Mouse (Mus musculus): Measurements from ENCODE around the gene Nnmt. TPM values are rescaled to one million over a fixed set of nuclear protein-coding genes. Genes with fewer than 3 reads are reported as not detected.
A peak's percentile ranks its signal among the peaks of the same experiment; 100 is the strongest.

The Nnmt gene
- polyA plus RNA-seq, 1 experiment from 2014 or later, result 1.2 TPM

DNA sequence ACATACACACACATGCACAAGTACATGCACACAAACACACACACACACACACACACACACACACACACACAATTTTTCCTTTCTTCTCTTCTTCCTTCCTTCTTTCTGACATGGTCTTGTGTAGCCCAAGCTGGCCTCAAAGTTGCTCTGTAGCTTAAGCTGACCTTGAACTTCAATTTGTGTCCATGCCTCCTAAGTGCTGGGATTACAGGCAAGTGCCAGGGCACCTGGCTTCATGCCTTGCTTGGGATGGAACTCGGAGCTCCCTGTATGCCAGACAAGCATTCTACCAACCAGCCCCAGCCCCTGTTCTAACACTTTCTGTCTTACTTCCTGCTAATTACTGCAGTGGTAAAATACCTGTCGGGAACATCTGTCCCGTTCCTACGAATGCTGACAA lies 8.3 kb upstream of the Nnmt start:
- H3K9ac ChIP-seq (ENCODE audit: low read depth, low read length), result no peak overlapping the region
- no peaks in the 10 kb centered on the region for H3K9me3 ChIP-seq (ENCODE audit: control insufficient read depth, low read length)
- no peak overlapping the region for H3K4me3 ChIP-seq (ENCODE audit: low read depth, low read length)
- ATAC-seq (ENCODE audit: low FRiP score) (no peak), DNase-seq (ENCODE audit: low spot score) (no peak)
- 84% methylated on average over 4 of the region's 4 CpGs for WGBS
- H3K27me3 ChIP-seq (ENCODE audit: control insufficient read depth, insufficient read depth, low read length), result no peaks in the 10 kb centered on the region
- H3K4me2 ChIP-seq (replicated peaks; ENCODE audit: low read depth, low read length), result no peak overlapping the region
- no peak overlapping the region for H3K27ac ChIP-seq (ENCODE audit: low read depth, low read length)
- H3K36me3 ChIP-seq (ENCODE audit: control insufficient read depth, insufficient read depth, low read length), result no peaks in the 10 kb centered on the region
- H3K4me1 ChIP-seq (replicated peaks; ENCODE audit: control insufficient read depth, insufficient read depth, low read length), result no peaks in the 10 kb centered on the region

DNA sequence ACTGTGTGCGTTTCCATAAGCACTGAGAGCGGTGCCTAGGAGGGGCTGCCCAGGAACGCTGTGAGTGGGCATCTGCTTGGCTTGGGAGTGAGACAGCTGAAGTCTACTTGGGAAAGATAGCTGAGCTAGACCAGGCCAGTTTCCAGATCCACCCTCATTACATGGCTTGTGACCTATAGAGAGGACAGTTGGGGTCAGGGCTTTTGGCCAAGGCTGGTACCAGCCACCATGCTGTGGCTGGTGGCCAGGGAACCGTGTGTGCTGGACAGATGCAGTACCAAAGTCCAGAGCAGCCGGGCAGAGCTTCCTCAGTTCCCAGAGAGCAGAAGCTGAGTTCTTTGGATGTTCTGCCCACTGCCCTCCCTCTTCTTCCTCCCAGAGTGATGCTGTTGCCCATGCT lies 7.6 kb upstream of the Nnmt start:
- H3K4me3 ChIP-seq (ENCODE audit: low read depth, low read length), result no peak overlapping the region
- no peaks in the 10 kb centered on the region for H3K4me1 ChIP-seq (replicated peaks; ENCODE audit: control insufficient read depth, insufficient read depth, low read length)
- no peak overlapping the region for H3K4me2 ChIP-seq (replicated peaks; ENCODE audit: low read depth, low read length)
- H3K36me3 ChIP-seq (ENCODE audit: control insufficient read depth, insufficient read depth, low read length), result no peaks in the 10 kb centered on the region
- no peak for ATAC-seq (ENCODE audit: low FRiP score)
- 82% methylated on average over 5 of the region's 5 CpGs for WGBS
- H3K27ac ChIP-seq (ENCODE audit: low read depth, low read length), result no peak overlapping the region
- no peaks in the 10 kb centered on the region for H3K9me3 ChIP-seq (ENCODE audit: control insufficient read depth, low read length)
- no peak overlapping the region for H3K9ac ChIP-seq (ENCODE audit: low read depth, low read length)
- no peak for DNase-seq (ENCODE audit: low spot score)
- no peaks in the 10 kb centered on the region for H3K27me3 ChIP-seq (ENCODE audit: control insufficient read depth, insufficient read depth, low read length)

GRCm38 (mm10) chr9:48611032-48611431 lies 6.1 kb upstream of the Nnmt start:
- no peaks in the 10 kb centered on the region for H3K27me3 ChIP-seq (ENCODE audit: control insufficient read depth, insufficient read depth, low read length)
- 44% methylated on average over 1 of the region's 1 CpGs for WGBS
- no peaks in the 10 kb centered on the region for H3K4me1 ChIP-seq (replicated peaks; ENCODE audit: control insufficient read depth, insufficient read depth, low read length)
- DNase-seq (ENCODE audit: low spot score) (no peak), ATAC-seq (ENCODE audit: low FRiP score) (no peak)
- no peak overlapping the region for H3K4me2 ChIP-seq (replicated peaks; ENCODE audit: low read depth, low read length)
- no peaks in the 10 kb centered on the region for H3K36me3 ChIP-seq (ENCODE audit: control insufficient read depth, insufficient read depth, low read length)
- no peak overlapping the region for H3K27ac ChIP-seq (ENCODE audit: low read depth, low read length)
- no peak overlapping the region for H3K9ac ChIP-seq (ENCODE audit: low read depth, low read length)
- no peak overlapping the region for H3K4me3 ChIP-seq (ENCODE audit: low read depth, low read length)
- no peaks in the 10 kb centered on the region for H3K9me3 ChIP-seq (ENCODE audit: control insufficient read depth, low read length)

DNA sequence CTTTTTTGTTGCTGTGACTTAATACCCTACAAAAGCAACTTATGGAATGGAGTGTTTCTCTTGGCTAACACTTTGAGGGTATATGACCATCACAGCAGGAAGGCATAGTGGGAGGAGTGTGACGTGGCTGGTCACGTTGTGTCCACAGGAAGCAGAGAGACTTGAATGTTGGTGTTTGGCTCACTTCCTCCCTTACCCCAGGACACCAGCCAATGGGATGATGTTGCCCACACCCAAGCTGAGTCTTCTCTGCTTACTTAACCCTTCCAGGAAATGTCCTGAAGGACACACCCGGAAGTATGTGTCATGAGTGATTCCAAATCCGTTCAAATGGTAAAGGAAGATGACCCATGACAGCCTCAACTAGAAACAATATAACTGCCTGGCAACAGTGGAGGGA lies 4.8 kb upstream of the Nnmt start:
- ATAC-seq (ENCODE audit: low FRiP score) (no peak), DNase-seq (ENCODE audit: low spot score) (no peak)
- Histone ChIP-seq H3K4me1 (replicated peaks; ENCODE audit: control insufficient read depth, insufficient read depth, low read length) (no peaks in the 10 kb centered on the region), H3K36me3 (ENCODE audit: control insufficient read depth, insufficient read depth, low read length) (no peaks in the 10 kb centered on the region), H3K9ac (ENCODE audit: low read depth, low read length) (no peak overlapping the region), H3K4me3 (ENCODE audit: low read depth, low read length) (no peak overlapping the region), H3K4me2 (replicated peaks; ENCODE audit: low read depth, low read length) (no peak overlapping the region), H3K27me3 (ENCODE audit: control insufficient read depth, insufficient read depth, low read length) (no peaks in the 10 kb centered on the region), H3K9me3 (ENCODE audit: control insufficient read depth, low read length) (no peaks in the 10 kb centered on the region), H3K27ac (ENCODE audit: low read depth, low read length) (no peak overlapping the region)
- WGBS, result 76% methylated on average over 4 of the region's 4 CpGs

GRCm38 (mm10) chr9:48607417-48607816 lies 2.5 kb upstream of the Nnmt start:
- no peak overlapping the region for H3K4me2 ChIP-seq (replicated peaks; ENCODE audit: low read depth, low read length)
- 46% methylated on average over 7 of the region's 7 CpGs for WGBS
- H3K4me3 ChIP-seq (ENCODE audit: low read depth, low read length), result no peak overlapping the region
- ATAC-seq (ENCODE audit: low FRiP score) (no peak), DNase-seq (ENCODE audit: low spot score) (peak; percentile 20)
- H3K4me1 ChIP-seq (replicated peaks; ENCODE audit: control insufficient read depth, insufficient read depth, low read length), result no peaks in the 10 kb centered on the region
- H3K9ac ChIP-seq (ENCODE audit: low read depth, low read length), result no peak overlapping the region
- H3K36me3 ChIP-seq (ENCODE audit: control insufficient read depth, insufficient read depth, low read length), result no peaks in the 10 kb centered on the region
- H3K9me3 ChIP-seq (ENCODE audit: control insufficient read depth, low read length), result no peaks in the 10 kb centered on the region
- H3K27ac ChIP-seq (ENCODE audit: low read depth, low read length), result no peak overlapping the region
- H3K27me3 ChIP-seq (ENCODE audit: control insufficient read depth, insufficient read depth, low read length), result no peaks in the 10 kb centered on the region

DNA sequence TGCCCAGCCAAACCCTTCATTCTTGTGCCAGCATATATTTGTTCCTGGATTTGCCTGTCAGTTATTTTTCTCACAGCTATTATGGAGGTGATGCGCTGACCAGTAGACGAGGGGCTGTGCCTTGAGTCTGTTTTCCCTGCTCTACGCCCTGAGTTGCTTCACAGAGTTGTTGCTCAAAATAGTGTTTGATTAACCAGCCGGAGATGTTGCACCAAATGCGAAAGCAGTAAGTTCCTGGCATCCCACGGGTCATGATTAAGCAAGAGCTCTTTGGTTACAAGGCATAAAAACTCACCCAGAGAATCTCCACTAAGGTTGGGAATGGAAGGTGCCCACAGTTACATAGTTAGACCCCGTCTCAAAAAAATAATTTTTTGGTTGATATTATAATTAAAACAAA lies 1.2 kb upstream of the Nnmt start:
- Histone ChIP-seq H3K4me1 (replicated peaks; ENCODE audit: control insufficient read depth, insufficient read depth, low read length) (no peaks in the 10 kb centered on the region), H3K9ac (ENCODE audit: low read depth, low read length) (no peak overlapping the region), H3K27me3 (ENCODE audit: control insufficient read depth, insufficient read depth, low read length) (no peaks in the 10 kb centered on the region), H3K9me3 (ENCODE audit: control insufficient read depth, low read length) (no peaks in the 10 kb centered on the region), H3K4me3 (ENCODE audit: low read depth, low read length) (no peak overlapping the region), H3K4me2 (replicated peaks; ENCODE audit: low read depth, low read length) (no peak overlapping the region), H3K36me3 (ENCODE audit: control insufficient read depth, insufficient read depth, low read length) (no peaks in the 10 kb centered on the region), H3K27ac (ENCODE audit: low read depth, low read length) (no peak overlapping the region)
- DNase-seq (ENCODE audit: low spot score) (no peak), ATAC-seq (ENCODE audit: low FRiP score) (no peak)
- 88% methylated on average over 7 of the region's 7 CpGs for WGBS

DNA sequence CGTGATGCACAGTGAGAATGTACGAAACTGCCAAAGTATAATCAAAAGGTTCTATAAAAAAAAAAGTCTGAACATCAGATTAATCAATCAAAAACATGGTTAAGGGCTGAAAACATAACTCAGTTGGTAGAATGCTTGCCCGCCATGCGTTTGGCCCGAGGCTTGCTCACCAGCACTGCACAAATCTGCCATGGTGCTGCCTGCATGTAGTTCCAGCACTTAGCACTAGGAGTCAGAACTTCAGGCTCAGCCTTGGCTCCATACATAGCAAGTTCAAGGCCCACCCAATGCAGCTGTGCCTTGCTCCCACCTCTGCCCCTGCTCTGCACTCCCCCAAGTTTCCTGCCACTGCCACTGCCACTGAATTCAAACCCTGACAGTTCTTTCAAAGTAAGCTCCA lies 744 bp upstream of the Nnmt start:
- ATAC-seq (ENCODE audit: low FRiP score), result no peak
- H3K4me2 ChIP-seq (replicated peaks; ENCODE audit: low read depth, low read length), result no peak overlapping the region
- DNase-seq (ENCODE audit: low spot score), result no peak
- no peaks in the 10 kb centered on the region for H3K36me3 ChIP-seq (ENCODE audit: control insufficient read depth, insufficient read depth, low read length)
- H3K27me3 ChIP-seq (ENCODE audit: control insufficient read depth, insufficient read depth, low read length), result no peaks in the 10 kb centered on the region
- no peak overlapping the region for H3K4me3 ChIP-seq (ENCODE audit: low read depth, low read length)
- H3K4me1 ChIP-seq (replicated peaks; ENCODE audit: control insufficient read depth, insufficient read depth, low read length), result no peaks in the 10 kb centered on the region
- WGBS, result 97% methylated on average over 5 of the region's 5 CpGs
- H3K9me3 ChIP-seq (ENCODE audit: control insufficient read depth, low read length), result no peaks in the 10 kb centered on the region
- no peak overlapping the region for H3K9ac ChIP-seq (ENCODE audit: low read depth, low read length)
- H3K27ac ChIP-seq (ENCODE audit: low read depth, low read length), result no peak overlapping the region

GRCm38 (mm10) chr9:48604226-48604625 lies 727 bp downstream of the Nnmt start:
- WGBS, result 73% methylated on average over 1 of the region's 1 CpGs

GRCm38 (mm10) chr9:48600881-48601280 lies 4.1 kb downstream of the Nnmt start:
- Histone ChIP-seq H3K4me1 (replicated peaks; ENCODE audit: control insufficient read depth, insufficient read depth, low read length) (no peaks in the 10 kb centered on the region), H3K4me3 (ENCODE audit: low read depth, low read length) (no peak overlapping the region), H3K9me3 (ENCODE audit: control insufficient read depth, low read length) (no peaks in the 10 kb centered on the region), H3K9ac (ENCODE audit: low read depth, low read length) (no peak overlapping the region), H3K27ac (ENCODE audit: low read depth, low read length) (no peak overlapping the region), H3K36me3 (ENCODE audit: control insufficient read depth, insufficient read depth, low read length) (no peaks in the 10 kb centered on the region), H3K27me3 (ENCODE audit: control insufficient read depth, insufficient read depth, low read length) (no peaks in the 10 kb centered on the region), H3K4me2 (replicated peaks; ENCODE audit: low read depth, low read length) (no peak overlapping the region)
- 78% methylated on average over 9 of the region's 9 CpGs for WGBS
- ATAC-seq (ENCODE audit: low FRiP score) (no peak), DNase-seq (ENCODE audit: low spot score) (no peak)

More at GRCm38 (mm10) chr9:48604226-48604625, 727 bp downstream of the Nnmt start:
- Histone ChIP-seq H3K27ac (ENCODE audit: low read depth, low read length) (no peak overlapping the region), H3K9me3 (ENCODE audit: control insufficient read depth, low read length) (no peaks in the 10 kb centered on the region), H3K9ac (ENCODE audit: low read depth, low read length) (no peak overlapping the region), H3K4me2 (replicated peaks; ENCODE audit: low read depth, low read length) (no peak overlapping the region), H3K36me3 (ENCODE audit: control insufficient read depth, insufficient read depth, low read length) (no peaks in the 10 kb centered on the region), H3K4me3 (ENCODE audit: low read depth, low read length) (no peak overlapping the region), H3K27me3 (ENCODE audit: control insufficient read depth, insufficient read depth, low read length) (no peaks in the 10 kb centered on the region), H3K4me1 (replicated peaks; ENCODE audit: control insufficient read depth, insufficient read depth, low read length) (no peaks in the 10 kb centered on the region)
- DNase-seq (ENCODE audit: low spot score) (no peak), ATAC-seq (ENCODE audit: low FRiP score) (no peak)
